Mouse (Mus musculus): ENCODE measurements around the gene Cdkl1. TPM values are rescaled to one million over a fixed set of nuclear protein-coding genes. Genes with fewer than 3 reads are reported as not detected.

The Cdkl1 gene
- polyA plus RNA-seq, 1 experiment = 0.05 TPM

DNA sequence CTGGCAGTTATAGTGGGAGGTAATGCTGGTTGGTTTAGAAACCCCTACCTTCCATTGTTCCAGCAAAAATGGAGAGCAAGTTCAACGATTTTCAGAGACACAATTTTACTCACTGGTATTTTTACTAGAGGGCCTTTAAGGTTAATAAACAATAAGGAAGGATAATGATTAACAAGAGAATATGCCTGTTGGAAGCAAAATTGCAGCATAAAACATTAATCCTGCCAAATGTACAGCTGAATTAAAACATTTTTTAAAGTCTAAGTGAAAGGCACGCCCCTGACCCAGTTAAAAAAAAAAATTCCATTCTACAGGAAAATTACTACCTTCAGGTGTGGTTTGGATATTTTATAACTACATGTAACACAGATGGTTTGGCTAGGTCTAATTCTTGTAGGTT lies 13.1 kb downstream of the Cdkl1 start:
- Histone ChIP-seq H3K36me3 (ENCODE audit: control insufficient read depth, insufficient read depth) (no peaks in the 10 kb centered on the region), H3K27me3 (ENCODE audit: control insufficient read depth, insufficient read depth, insufficient read length) (no peaks in the 10 kb centered on the region), H3K4me3 (no peak overlapping the region), H3ac (ENCODE audit: control insufficient read depth, insufficient read length) (no peak overlapping the region), H3K4me2 (ENCODE audit: low read depth) (no peak overlapping the region), H3K79me2 (ENCODE audit: control insufficient read depth, insufficient read depth) (no peaks in the 10 kb centered on the region)
- TF ChIP-seq USF1 (IDR thresholded peaks at IDR 0.05; ENCODE audit: low read depth) (no peak), SRF (IDR thresholded peaks at IDR 0.05; ENCODE audit: control insufficient read depth, insufficient read length, low read depth) (no peak), POLR2AphosphoS2 (IDR thresholded peaks at IDR 0.05; ENCODE audit: insufficient read length, low read depth) (no peak), TCF3 (IDR thresholded peaks at IDR 0.05; ENCODE audit: insufficient read length, low read depth) (no peak), REST (IDR thresholded peaks at IDR 0.05; ENCODE audit: insufficient read depth, insufficient read length) (no peak), MYOG (IDR thresholded peaks at IDR 0.05; ENCODE audit: control insufficient read depth in 1 of 3, insufficient read depth in 1 of 3, insufficient read length in 2 of 3, low read depth in 2 of 3) (no peak), E2F4 (IDR thresholded peaks at IDR 0.05; ENCODE audit: insufficient read depth) (no peak), POLR2A (IDR thresholded peaks at IDR 0.05; ENCODE audit: insufficient read length, low read depth) (no peak), CEBPB (IDR thresholded peaks at IDR 0.05; ENCODE audit: insufficient read depth, poor library complexity, severe bottlenecking) (no peak), MAX (IDR thresholded peaks at IDR 0.05; ENCODE audit: low read depth) (no peak), MYOD1 (IDR thresholded peaks at IDR 0.05; ENCODE audit: control insufficient read depth in 1 of 3, insufficient read length in 2 of 3, low read depth in 2 of 3) (no peak), TCF12 (IDR thresholded peaks at IDR 0.05; ENCODE audit: insufficient read depth, poor library complexity, severe bottlenecking) (no peak)

- H3K4me3 ChIP-seq = no peak overlapping the region
- no peaks in the 10 kb centered on the region for H3K27me3 ChIP-seq (ENCODE audit: control insufficient read depth, insufficient read depth, insufficient read length)
- H3K36me3 ChIP-seq (ENCODE audit: control insufficient read depth, insufficient read depth) = no peaks in the 10 kb centered on the region
- H3K4me2 ChIP-seq (ENCODE audit: low read depth) = no peak overlapping the region
- TF ChIP-seq POLR2AphosphoS2 (IDR thresholded peaks at IDR 0.05; ENCODE audit: insufficient read length, low read depth) (no peak), MYOD1 (IDR thresholded peaks at IDR 0.05; ENCODE audit: control insufficient read depth in 1 of 3, insufficient read length in 2 of 3, low read depth in 2 of 3) (no peak), CEBPB (IDR thresholded peaks at IDR 0.05; ENCODE audit: insufficient read depth, poor library complexity, severe bottlenecking) (no peak), MYOG (IDR thresholded peaks at IDR 0.05; ENCODE audit: control insufficient read depth in 1 of 3, insufficient read depth in 1 of 3, insufficient read length in 2 of 3, low read depth in 2 of 3) (no peak), TCF12 (IDR thresholded peaks at IDR 0.05; ENCODE audit: insufficient read depth, poor library complexity, severe bottlenecking) (no peak), MAX (IDR thresholded peaks at IDR 0.05; ENCODE audit: low read depth) (no peak), E2F4 (IDR thresholded peaks at IDR 0.05; ENCODE audit: insufficient read depth) (no peak)
- H3K79me2 ChIP-seq (ENCODE audit: control insufficient read depth, insufficient read depth) = no peaks in the 10 kb centered on the region
- H3ac ChIP-seq (ENCODE audit: control insufficient read depth, insufficient read length) = no peak overlapping the region
These were observed 13.7 kb downstream of the Cdkl1 start for GRCm38 (mm10) chr12:69777341-69777730.

DNA sequence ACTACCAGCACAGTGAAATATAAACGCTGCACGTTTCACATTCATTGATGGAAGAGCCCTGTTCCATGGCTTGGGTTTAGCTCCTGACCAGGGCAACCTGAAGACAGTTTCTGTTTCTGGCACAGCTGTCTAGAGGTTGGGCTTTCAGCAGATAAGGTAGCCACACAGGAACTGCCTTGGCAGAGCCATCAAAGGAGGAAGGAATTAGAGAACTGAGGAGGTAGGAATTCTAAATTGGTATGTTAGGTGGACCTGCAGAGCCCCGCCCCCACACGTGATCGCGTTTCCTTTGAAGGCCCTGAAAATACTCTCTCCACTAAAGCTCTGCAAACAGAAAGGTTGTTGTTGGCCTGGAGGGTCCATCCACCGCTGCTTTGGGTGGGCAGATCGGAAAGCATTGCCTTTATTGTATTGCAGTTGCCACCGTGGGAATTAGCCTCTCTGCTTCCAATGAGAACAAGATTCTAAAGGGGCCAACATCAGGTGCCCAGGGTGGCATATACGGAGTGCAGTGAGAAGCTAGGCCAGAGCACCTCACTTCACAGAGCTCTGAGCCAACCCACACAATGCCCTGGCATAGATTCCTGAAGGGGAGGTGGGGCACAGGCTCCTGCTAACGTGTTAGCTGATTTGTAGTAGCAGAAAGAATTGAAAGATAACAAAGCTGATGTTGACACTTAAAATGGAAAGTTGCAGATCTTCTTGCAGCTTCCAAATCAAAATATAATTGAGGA lies 14.3 kb downstream of the Cdkl1 start:
- Histone ChIP-seq H3ac (ENCODE audit: control insufficient read depth, insufficient read length) (no peak overlapping the region), H3K36me3 (ENCODE audit: control insufficient read depth, insufficient read depth) (no peaks in the 10 kb centered on the region), H3K4me2 (ENCODE audit: low read depth) (no peak overlapping the region), H3K27me3 (ENCODE audit: control insufficient read depth, insufficient read depth, insufficient read length) (no peaks in the 10 kb centered on the region), H3K4me3 (no peak overlapping the region), H3K79me2 (ENCODE audit: control insufficient read depth, insufficient read depth) (no peaks in the 10 kb centered on the region)
- no peak for TF ChIP-seq POLR2AphosphoS2 (IDR thresholded peaks at IDR 0.05; ENCODE audit: insufficient read length, low read depth)
- TF ChIP-seq MAX (IDR thresholded peaks at IDR 0.05; ENCODE audit: low read depth) = no peak
- no peak for TF ChIP-seq SRF (IDR thresholded peaks at IDR 0.05; ENCODE audit: control insufficient read depth, insufficient read length, low read depth)
- TF ChIP-seq TCF12 (IDR thresholded peaks at IDR 0.05; ENCODE audit: insufficient read depth, poor library complexity, severe bottlenecking) = no peak
- TF ChIP-seq REST (IDR thresholded peaks at IDR 0.05; ENCODE audit: insufficient read depth, insufficient read length) = no peak
- no peak for TF ChIP-seq E2F4 (IDR thresholded peaks at IDR 0.05; ENCODE audit: insufficient read depth)

GRCm38 (mm10) chr12:69768841-69769240 lies 22.2 kb downstream of the Cdkl1 start:
- Histone ChIP-seq H3K4me3 (no peak overlapping the region), H3K4me2 (ENCODE audit: low read depth) (no peak overlapping the region), H3K27me3 (ENCODE audit: control insufficient read depth, insufficient read depth, insufficient read length) (no peaks in the 10 kb centered on the region), H3K79me2 (ENCODE audit: control insufficient read depth, insufficient read depth) (no peaks in the 10 kb centered on the region), H3ac (ENCODE audit: control insufficient read depth, insufficient read length) (no peak overlapping the region), H3K36me3 (ENCODE audit: control insufficient read depth, insufficient read depth) (no peaks in the 10 kb centered on the region)
- TF ChIP-seq SRF (IDR thresholded peaks at IDR 0.05; ENCODE audit: control insufficient read depth, insufficient read length, low read depth) = no peak
- TF ChIP-seq POLR2A (IDR thresholded peaks at IDR 0.05; ENCODE audit: insufficient read length, low read depth) = no peak
- no peak for TF ChIP-seq USF1 (IDR thresholded peaks at IDR 0.05; ENCODE audit: low read depth)
- TF ChIP-seq MAX (IDR thresholded peaks at IDR 0.05; ENCODE audit: low read depth) = no peak
- TF ChIP-seq MYOG (IDR thresholded peaks at IDR 0.05; ENCODE audit: control insufficient read depth in 1 of 3, insufficient read depth in 1 of 3, insufficient read length in 2 of 3, low read depth in 2 of 3) = no peak
- no peak for TF ChIP-seq E2F4 (IDR thresholded peaks at IDR 0.05; ENCODE audit: insufficient read depth)
- no peak for TF ChIP-seq REST (IDR thresholded peaks at IDR 0.05; ENCODE audit: insufficient read depth, insufficient read length)
- no peak for TF ChIP-seq TCF12 (IDR thresholded peaks at IDR 0.05; ENCODE audit: insufficient read depth, poor library complexity, severe bottlenecking)
- TF ChIP-seq POLR2AphosphoS2 (IDR thresholded peaks at IDR 0.05; ENCODE audit: insufficient read length, low read depth) = no peak
- no peak for TF ChIP-seq TCF3 (IDR thresholded peaks at IDR 0.05; ENCODE audit: insufficient read length, low read depth)
- no peak for TF ChIP-seq CEBPB (IDR thresholded peaks at IDR 0.05; ENCODE audit: insufficient read depth, poor library complexity, severe bottlenecking)
- no peak for TF ChIP-seq MYOD1 (IDR thresholded peaks at IDR 0.05; ENCODE audit: control insufficient read depth in 1 of 3, insufficient read length in 2 of 3, low read depth in 2 of 3)

Measured in myocyte (in vitro differentiated cells).